Mouse (Mus musculus) limb, embryonic 13.5 days (tissue): ENCODE results near the gene Rai1. TPM values are rescaled to one million over a fixed set of nuclear protein-coding genes. Genes with fewer than 3 reads are reported as not detected.

Source experiments
- ATAC-seq: fragments of 200-750 bp; cut with Nextera tagmentation; 2 replicates; pipeline ENCODE4 v1.8.0; 2017; ENCODE audit warnings: low read depth, moderate number of reproducible peaks, moderate TSS enrichment; ENCODE audit not compliant: low FRiP score
- H3K27ac ChIP-seq: fragments of 300-500 bp; sonication (generic); 2 replicates; pipeline ENCODE4 v1.5.1; 2015; ENCODE audit warnings: inconsistent platforms, mild to moderate bottlenecking, moderate library complexity
- H3K27me3 ChIP-seq: fragments of 300-500 bp; sonication (generic); 2 replicates; pipeline ENCODE4 v1.6.1; 2015; ENCODE audit warnings: mild to moderate bottlenecking, inconsistent platforms
- H3K36me3 ChIP-seq: fragments of 300-500 bp; sonication (generic); 2 replicates; pipeline ENCODE4 v1.6.1; 2015; ENCODE audit warnings: inconsistent platforms, mild to moderate bottlenecking, moderate library complexity
- H3K4me1 ChIP-seq: fragments of 300-500 bp; sonication (generic); 2 replicates; pipeline ENCODE4 v1.6.1; 2015; ENCODE audit warnings: inconsistent platforms
- H3K4me2 ChIP-seq: fragments of 300-500 bp; sonication (generic); replicated peaks from 2 replicates; pipeline ENCODE4 v1.6.1; 2015; ENCODE audit warnings: inconsistent platforms, mild to moderate bottlenecking, moderate library complexity
- H3K4me3 ChIP-seq: fragments of 300-500 bp; sonication (generic); 2 replicates; pipeline ENCODE4 v1.5.1; 2015; ENCODE audit warnings: moderate library complexity, mild to moderate bottlenecking, inconsistent platforms
- H3K9ac ChIP-seq: fragments of 300-500 bp; sonication (generic); 2 replicates; pipeline ENCODE4 v1.6.1; 2015; ENCODE audit warnings: mild to moderate bottlenecking, inconsistent platforms
- H3K9me3 ChIP-seq: fragments of 300-500 bp; sonication (generic); 2 replicates; pipeline ENCODE4 v1.6.1; 2016; ENCODE audit warnings: inconsistent platforms
- WGBS: fragments of 180-500 bp; shearing (Covaris S2); methylation state at CpG from one replicate; pipeline ENCODE4 v1.1.7; 2015; 5-methylcytosine and 5-hydroxymethylcytosine counted together
- polyA plus RNA-seq: library from polyadenylated mRNA; unstranded; fragments of >200 nt; fragmentation: Nextera tagmentation; extraction: Ambion mirVana; gene quantifications from 2 replicates; pipeline ENCODE4 v1.2.1, GENCODE M21; 2015

Rai1 gene
- polyA plus RNA-seq, 1 experiment from 2014 or later: 27.3 TPM

DNA sequence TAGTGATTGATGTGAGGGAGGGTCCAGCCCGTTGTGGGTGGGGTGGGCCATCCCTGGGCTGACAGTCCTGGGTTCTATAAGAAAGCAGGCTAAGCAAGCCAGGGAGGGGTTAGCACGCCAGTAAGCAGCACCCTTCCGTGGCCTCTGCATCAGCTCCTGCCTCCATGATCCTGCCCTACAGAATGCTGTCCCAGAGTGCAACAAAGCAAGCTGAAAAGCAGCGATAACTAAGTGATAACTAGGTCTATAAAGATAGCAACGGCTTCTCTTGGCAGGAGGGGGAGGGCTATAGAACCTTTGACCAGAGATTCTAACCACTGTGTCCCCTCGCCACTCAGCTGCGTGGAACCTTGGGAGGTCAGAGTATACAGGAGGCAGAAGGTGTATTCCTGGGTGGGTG lies 112.7 kb downstream of the Rai1 start:
- Histone ChIP-seq H3K4me3 (no peak overlapping the region), H3K4me1 (peaks cover 55% of the 10 kb centered on the region)
- ATAC-seq: no peak

DNA sequence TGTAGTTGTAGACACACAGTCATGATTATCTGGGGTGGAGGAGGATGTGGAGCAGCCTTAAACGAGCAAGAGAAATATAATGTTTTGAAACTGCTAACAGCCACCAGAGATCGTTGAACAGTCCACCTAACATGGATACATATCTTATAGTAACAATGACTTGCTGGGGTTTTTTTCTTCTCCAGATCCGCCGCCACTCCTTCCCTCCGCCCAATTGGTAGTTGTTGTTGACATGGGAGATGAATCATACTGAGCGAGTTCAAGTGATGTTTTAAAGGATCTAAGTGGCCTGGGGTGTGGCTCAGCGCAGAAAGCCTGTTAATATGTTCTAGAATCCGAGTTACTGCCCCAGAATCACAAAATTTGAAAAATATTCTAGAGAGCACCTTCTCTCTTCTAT lies 114.8 kb downstream of the Rai1 start:
- peak overlapping the region; percentile 73; the same call in 1 of the 2 replicates for H3K27ac ChIP-seq
- H3K36me3 ChIP-seq: peaks cover 23% of the 10 kb centered on the region
- peak overlapping the region; percentile 86 for H3K4me2 ChIP-seq
- ATAC-seq: no peak
- H3K27me3 ChIP-seq: no peaks in the 10 kb centered on the region
- peak overlapping the region; percentile 85 for H3K9ac ChIP-seq
- WGBS: 40% methylated on average over 8 of the region's 8 CpGs
- H3K9me3 ChIP-seq: no peaks in the 10 kb centered on the region
- H3K4me3 ChIP-seq: peak overlapping the region; percentile 69
- peaks cover 50% of the 10 kb centered on the region for H3K4me1 ChIP-seq

More for the DNA sequence above, 112.7 kb downstream of the Rai1 start:
- Histone ChIP-seq H3K9ac (no peak overlapping the region), H3K4me2 (no peak overlapping the region), H3K27ac (no peak overlapping the region), H3K9me3 (no peaks in the 10 kb centered on the region), H3K27me3 (no peaks in the 10 kb centered on the region), H3K36me3 (peaks cover 23% of the 10 kb centered on the region)
- WGBS: 88% methylated on average over 7 of the region's 7 CpGs

DNA sequence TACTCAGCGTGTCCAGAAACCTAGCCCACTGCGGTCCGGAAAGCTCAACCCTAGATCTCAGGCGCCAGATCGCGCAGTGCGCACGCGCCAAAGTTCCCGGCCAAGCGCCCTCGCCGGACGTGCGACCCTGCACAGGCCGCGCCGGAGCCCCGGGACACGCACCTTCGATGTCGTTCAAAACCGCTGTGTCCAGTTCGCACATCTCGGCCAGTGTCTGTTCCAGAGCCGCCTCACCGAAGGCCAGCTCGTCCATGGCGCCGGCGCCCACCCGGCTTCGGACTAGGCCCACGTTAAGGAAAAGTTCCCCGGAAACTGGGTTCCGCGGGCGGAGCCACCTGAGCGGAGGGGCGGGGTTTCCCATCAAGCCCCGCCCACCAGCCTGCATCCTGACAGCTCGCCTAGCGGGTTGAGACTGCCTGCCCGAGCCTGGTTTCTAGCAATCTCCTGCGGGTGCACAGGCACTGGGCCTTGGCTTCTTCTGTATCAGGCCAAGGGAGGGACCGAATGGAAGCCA lies 115.5 kb downstream of the Rai1 start:
- Histone ChIP-seq H3K9ac (peak overlapping the region; percentile 85), H3K4me3 (peak overlapping the region; percentile 69), H3K9me3 (no peaks in the 10 kb centered on the region), H3K36me3 (peaks cover 22% of the 10 kb centered on the region), H3K27me3 (no peaks in the 10 kb centered on the region), H3K27ac (peak overlapping the region; percentile 73), H3K4me1 (peaks cover 50% of the 10 kb centered on the region), H3K4me2 (peak overlapping the region; percentile 86)
- under 1% methylated on average over 46 of the region's 46 CpGs for WGBS
- peak; percentile 84 for ATAC-seq

GRCm38 (mm10) chr11:60221425-60221824 lies 116.6 kb downstream of the Rai1 start:
- H3K27me3 ChIP-seq: no peaks in the 10 kb centered on the region

GRCm38 (mm10) chr11:60222085-60222468 lies 117.3 kb downstream of the Rai1 start:
- H3K27me3 ChIP-seq: no peaks in the 10 kb centered on the region
- peaks cover 38% of the 10 kb centered on the region for H3K4me1 ChIP-seq
- H3K9me3 ChIP-seq: no peaks in the 10 kb centered on the region
- 45% methylated on average over 3 of the region's 3 CpGs for WGBS
- H3K4me2 ChIP-seq: peak overlapping the region; percentile 80
- H3K9ac ChIP-seq: no peak overlapping the region
- H3K36me3 ChIP-seq: peaks cover 15% of the 10 kb centered on the region; the same call in 1 of the 2 replicates
- H3K27ac ChIP-seq: no peak overlapping the region
- no peak for ATAC-seq
- H3K4me3 ChIP-seq: peak overlapping the region; percentile 43

More at GRCm38 (mm10) chr11:60221425-60221824, 116.6 kb downstream of the Rai1 start:
- Histone ChIP-seq H3K27ac (no peak overlapping the region), H3K4me1 (peaks cover 44% of the 10 kb centered on the region), H3K9me3 (no peaks in the 10 kb centered on the region), H3K36me3 (peaks cover 15% of the 10 kb centered on the region; the same call in 1 of the 2 replicates), H3K4me2 (0 out of 2 replicates have a peak overlapping the region, but pooled peaks have one; percentile 80), H3K4me3 (no peak overlapping the region), H3K9ac (no peak overlapping the region)
- ATAC-seq: no peak
- WGBS: 75% methylated on average over 6 of the region's 6 CpGs

- peaks cover 12% of the 10 kb centered on the region; the same call in 1 of the 2 replicates for H3K36me3 ChIP-seq
- WGBS: 4% methylated on average over 46 of the region's 46 CpGs
- peak within 1 kb of the TSS; percentile 70 for H3K27ac ChIP-seq
- H3K27me3 ChIP-seq: no peaks in the 10 kb centered on the region
- peak within 1 kb of the TSS; percentile 43 for H3K4me3 ChIP-seq
- H3K9me3 ChIP-seq: no peaks in the 10 kb centered on the region
- peak; percentile 69 for ATAC-seq
- peak within 1 kb of the TSS; percentile 58 for H3K9ac ChIP-seq
- H3K4me2 ChIP-seq: peak within 1 kb of the TSS; percentile 80
- peaks cover 36% of the 10 kb centered on the region for H3K4me1 ChIP-seq
These were observed 117.8 kb downstream of the Rai1 start, which contains the start of gene Srebf1 for GRCm38 (mm10) chr11:60222469-60223236. TSS of gene Srebf1 (minus strand) at chr11:60222581.

DNA sequence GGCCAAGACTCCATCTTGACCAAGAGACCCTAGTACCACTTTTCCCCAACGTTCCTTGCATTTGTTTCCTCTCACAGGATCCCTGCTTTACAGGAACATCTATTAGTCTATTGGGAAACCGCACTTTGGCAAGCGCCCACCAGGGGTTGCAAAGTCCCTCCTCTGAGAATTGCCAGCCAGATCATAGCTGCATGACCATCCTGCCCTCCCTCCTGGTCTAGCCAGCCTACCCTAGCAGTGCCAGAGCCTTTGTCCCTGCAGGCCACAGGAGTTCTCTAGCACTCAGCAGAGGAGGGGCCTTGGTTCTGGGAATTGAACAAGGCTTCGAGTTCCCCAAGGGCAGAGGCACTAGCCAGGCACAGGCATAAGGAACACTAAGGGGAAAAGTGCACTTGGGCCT lies 119.9 kb downstream of the Rai1 start:
- peaks cover 12% of the 10 kb centered on the region for H3K36me3 ChIP-seq
- H3K9ac ChIP-seq: no peak overlapping the region
- H3K4me1 ChIP-seq: peaks cover 24% of the 10 kb centered on the region
- H3K4me3 ChIP-seq: no peak overlapping the region
- 52% methylated on average over 4 of the region's 4 CpGs for WGBS
- H3K9me3 ChIP-seq: no peaks in the 10 kb centered on the region
- H3K27me3 ChIP-seq: no peaks in the 10 kb centered on the region
- ATAC-seq: no peak
- no peak overlapping the region for H3K4me2 ChIP-seq
- no peak overlapping the region for H3K27ac ChIP-seq

DNA sequence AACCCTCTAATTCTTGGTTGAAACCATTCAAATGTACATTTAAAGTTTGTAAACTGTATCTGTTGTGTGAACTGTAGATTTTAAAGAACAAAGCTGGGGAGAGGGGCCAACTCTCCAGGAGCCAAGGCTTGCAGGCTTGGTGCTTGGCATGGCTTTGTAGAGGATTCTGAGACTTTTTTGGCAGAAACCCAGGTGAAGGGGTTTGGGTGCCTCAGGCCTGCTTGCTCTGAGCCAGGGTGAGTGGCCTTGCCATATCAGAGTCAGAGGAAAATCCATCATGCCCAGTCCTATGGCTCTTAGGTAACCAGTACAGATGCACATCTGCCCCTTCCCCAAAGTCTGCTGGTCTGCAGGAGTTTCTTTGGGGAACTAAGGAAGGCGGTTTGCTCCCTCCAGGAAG lies 121.1 kb downstream of the Rai1 start:
- no peak overlapping the region for H3K4me3 ChIP-seq
- H3K4me2 ChIP-seq: no peak overlapping the region
- no peaks in the 10 kb centered on the region for H3K27me3 ChIP-seq
- peaks cover 17% of the 10 kb centered on the region for H3K36me3 ChIP-seq
- H3K9me3 ChIP-seq: no peaks in the 10 kb centered on the region
- WGBS: 73% methylated on average over 1 of the region's 1 CpGs
- no peak overlapping the region for H3K9ac ChIP-seq
- H3K27ac ChIP-seq: no peak overlapping the region
- H3K4me1 ChIP-seq: peaks cover 27% of the 10 kb centered on the region
- no peak for ATAC-seq

DNA sequence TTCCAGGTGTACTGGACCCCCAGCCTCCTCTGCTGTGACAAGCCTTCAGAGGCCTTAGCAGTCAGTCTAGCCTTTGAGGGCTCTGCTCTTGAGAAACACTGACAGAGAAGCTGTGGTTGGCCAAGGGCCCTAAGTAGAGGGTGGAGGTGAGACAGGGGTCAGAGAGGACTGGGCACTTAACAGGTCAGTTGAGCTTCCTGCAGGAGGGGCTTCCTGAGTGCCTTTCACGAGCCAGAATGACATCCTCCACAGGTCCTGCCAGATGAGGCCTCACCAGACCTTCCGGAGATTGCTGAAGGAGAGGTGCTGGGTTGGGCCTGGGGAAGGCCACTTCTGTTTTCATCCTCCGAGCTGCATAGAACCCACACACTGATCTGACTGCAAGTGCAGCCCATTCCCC lies 123.7 kb downstream of the Rai1 start:
- Histone ChIP-seq H3K4me1 (peaks cover 29% of the 10 kb centered on the region), H3K27ac (no peak overlapping the region), H3K36me3 (peaks cover 17% of the 10 kb centered on the region), H3K4me2 (no peak overlapping the region), H3K9ac (no peak overlapping the region), H3K9me3 (no peaks in the 10 kb centered on the region), H3K27me3 (no peaks in the 10 kb centered on the region), H3K4me3 (no peak overlapping the region)
- ATAC-seq: no peak
- 58% methylated on average over 3 of the region's 3 CpGs for WGBS

GRCm38 (mm10) chr11:60229821-60230220 lies 125.0 kb downstream of the Rai1 start:
- 74% methylated on average over 13 of the region's 13 CpGs for WGBS
- Histone ChIP-seq H3K36me3 (peaks cover 17% of the 10 kb centered on the region), H3K4me2 (no peak overlapping the region), H3K4me1 (peaks cover 30% of the 10 kb centered on the region), H3K9me3 (no peaks in the 10 kb centered on the region), H3K27me3 (no peaks in the 10 kb centered on the region), H3K9ac (no peak overlapping the region), H3K4me3 (no peak overlapping the region), H3K27ac (no peak overlapping the region)
- no peak for ATAC-seq

DNA sequence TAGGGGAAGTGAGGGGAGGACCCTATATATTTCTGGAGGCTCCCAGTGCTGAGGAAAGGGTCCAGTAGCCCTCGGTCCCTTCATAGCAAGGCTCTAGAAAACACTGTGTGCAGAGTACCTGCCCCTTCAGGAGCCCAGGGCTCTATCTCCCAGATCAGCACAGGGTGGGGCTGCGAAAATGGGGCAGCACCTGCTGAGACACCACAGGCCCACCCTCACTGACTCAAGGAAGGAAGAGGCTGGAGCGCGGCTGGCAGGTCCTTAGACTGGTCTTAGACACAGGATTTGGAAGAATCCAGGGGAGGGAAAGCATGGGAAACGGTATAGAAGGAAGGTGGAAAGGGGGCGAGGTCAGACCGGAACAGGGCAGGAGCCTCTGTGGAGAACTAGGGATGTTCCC lies 125.7 kb downstream of the Rai1 start:
- peaks cover 20% of the 10 kb centered on the region for H3K36me3 ChIP-seq
- H3K4me1 ChIP-seq: peaks cover 30% of the 10 kb centered on the region
- H3K4me2 ChIP-seq: no peak overlapping the region
- no peak overlapping the region for H3K27ac ChIP-seq
- 88% methylated on average over 7 of the region's 7 CpGs for WGBS
- H3K9me3 ChIP-seq: no peaks in the 10 kb centered on the region
- no peak overlapping the region for H3K9ac ChIP-seq
- peak; percentile 30; the same call in 1 of the 2 replicates for ATAC-seq
- H3K4me3 ChIP-seq: no peak overlapping the region
- no peaks in the 10 kb centered on the region for H3K27me3 ChIP-seq

DNA sequence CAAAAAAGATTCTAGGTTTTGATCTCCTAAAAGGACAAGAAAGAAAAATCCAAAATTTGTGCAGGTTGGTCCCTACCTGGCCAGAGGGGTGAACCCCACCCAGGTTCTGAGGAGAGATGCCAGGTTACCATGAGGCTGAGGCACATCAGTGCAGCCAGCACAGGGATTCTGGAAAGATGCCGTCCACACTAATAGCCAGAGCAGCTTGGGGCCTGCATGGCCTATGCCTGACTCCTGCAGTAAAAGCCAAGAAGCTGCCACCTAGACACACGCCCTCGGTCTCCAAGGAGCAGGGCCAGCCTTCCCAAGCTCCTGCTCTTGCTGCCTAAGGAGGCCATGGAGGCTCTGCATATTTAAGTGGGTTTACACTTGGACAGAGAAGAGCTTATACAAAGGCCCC lies 126.5 kb downstream of the Rai1 start:
- H3K27me3 ChIP-seq: no peaks in the 10 kb centered on the region
- no peak overlapping the region for H3K4me2 ChIP-seq
- no peak for ATAC-seq
- 71% methylated on average over 3 of the region's 3 CpGs for WGBS
- H3K9me3 ChIP-seq: no peaks in the 10 kb centered on the region
- no peak overlapping the region for H3K27ac ChIP-seq
- H3K36me3 ChIP-seq: peaks cover 20% of the 10 kb centered on the region
- H3K4me1 ChIP-seq: peaks cover 28% of the 10 kb centered on the region
- H3K9ac ChIP-seq: no peak overlapping the region
- no peak overlapping the region for H3K4me3 ChIP-seq
